Mouse (Mus musculus): ENCODE results near the gene Vstm2l.

Gene Vstm2l

DNA sequence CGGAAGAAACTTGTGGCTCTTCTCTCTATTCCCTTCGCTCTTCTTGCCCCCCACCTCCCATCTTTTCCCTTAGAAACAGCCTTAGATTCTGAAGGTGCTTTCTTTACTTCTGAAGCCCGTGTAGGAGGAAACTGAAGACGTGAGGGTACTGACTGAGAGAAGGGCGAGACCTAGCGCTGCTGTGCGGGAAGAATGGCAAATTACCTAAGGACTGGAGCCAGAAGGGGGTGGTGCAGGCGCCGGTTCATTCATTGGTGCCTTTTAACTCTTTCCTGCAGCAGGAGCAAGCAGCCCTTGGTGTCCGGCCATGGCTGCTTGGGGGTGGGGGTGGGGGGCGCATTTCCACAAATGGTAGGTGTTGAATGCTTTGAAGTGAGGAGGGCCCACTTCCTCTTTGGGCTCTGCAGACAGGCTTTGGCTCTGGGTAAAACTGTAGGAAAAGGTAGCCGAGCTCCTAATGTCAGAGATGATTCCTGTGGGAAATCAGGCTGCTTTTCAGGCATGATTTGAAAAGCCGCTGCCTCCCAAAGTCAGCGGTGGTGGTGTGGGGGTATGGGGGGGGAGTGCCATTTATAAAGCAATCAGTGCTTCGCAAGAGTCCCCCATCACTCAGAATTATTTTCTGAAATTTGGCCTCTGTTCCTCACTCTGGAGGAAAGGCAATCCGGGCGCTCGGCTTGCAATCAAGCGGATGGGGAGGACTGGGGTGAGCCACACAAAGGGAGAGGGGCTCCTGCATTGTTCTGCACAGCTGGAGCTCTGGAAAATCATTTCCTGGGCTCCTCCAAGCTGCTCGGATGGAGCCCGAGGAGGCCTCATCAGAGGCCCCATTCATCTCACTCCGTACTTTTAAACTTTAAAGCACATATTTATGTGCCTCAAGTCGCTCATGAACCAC, 60.4 kb downstream of the Vstm2l start:
- CTCF ChIA-PET: interaction anchor here (0.6 to 1.8 kb wide), 5 partner anchors 31 to 434 kb away, joined by 3 to 5 read pairs (median 3); no protein-coding TSS in a partner anchor
- POLR2A ChIA-PET: interaction anchor here in 2 of 4 experiments (0.6 to 1.8 kb wide), 4 partner anchors 14 to 34 kb away, joined by 3 to 4 read pairs (median 3); no protein-coding TSS in a partner anchor

DNA sequence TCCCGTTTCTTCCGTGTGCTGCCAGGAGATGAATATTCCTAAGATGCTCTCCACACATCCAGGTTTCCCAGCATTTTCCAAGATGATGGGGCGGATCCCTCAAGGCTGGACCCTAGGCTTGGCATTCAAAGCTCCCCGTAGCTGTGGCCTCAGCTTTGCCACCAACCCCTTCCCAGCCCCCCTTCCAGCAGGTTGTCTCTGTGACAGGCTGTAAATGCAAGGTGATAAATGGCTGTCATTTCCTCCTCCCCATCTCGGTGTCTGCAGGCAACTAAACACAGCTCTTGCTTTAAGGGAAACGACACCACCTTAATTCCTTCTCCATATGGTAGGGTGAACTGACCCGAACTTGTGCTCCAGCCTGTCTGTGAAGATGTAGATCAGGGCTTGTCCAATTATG, 61.1 kb downstream of the Vstm2l start:
- CTCF ChIA-PET: interaction anchor here in 2 of 4 experiments (0.6 to 1.1 kb wide), 2 partner anchors 228 to 365 kb away, joined by 3 read pairs; no protein-coding TSS in a partner anchor

DNA sequence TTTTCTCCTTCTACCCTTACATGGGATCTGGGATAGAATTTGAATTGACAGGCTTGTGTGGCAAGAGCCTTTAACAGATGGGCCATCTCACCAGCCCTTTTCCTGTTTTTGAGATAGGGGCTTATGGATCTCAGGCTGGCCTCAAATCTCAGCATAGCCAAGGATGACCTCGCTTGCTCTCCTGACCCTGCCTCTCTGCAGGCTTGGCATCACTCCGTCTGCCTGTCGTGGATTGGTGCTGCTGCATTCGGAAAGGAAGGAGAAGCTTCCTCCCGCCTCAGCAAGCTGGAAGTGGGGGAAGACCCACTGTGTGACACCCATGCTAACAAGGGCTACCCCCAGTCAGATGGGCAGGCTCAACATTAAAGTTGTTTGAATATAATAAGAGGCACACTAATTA, 64.8 kb downstream of the Vstm2l start:
- ChIA-PET CTCF (interaction anchor here in 2 of 4 experiments (0.6 to 1.6 kb wide), 2 partner anchors 49 to 244 kb away, joined by 3 to 4 read pairs; partner anchors contain the start of genes Rprd1b (in 1 of the 2) and Tti1 (in 1 of the 2)), POLR2A (interaction anchor here in 2 of 4 experiments (0.6 to 2.4 kb wide), 3 partner anchors 9 to 531 kb away, joined by 3 to 7 read pairs (median 5); no protein-coding TSS in a partner anchor)

More for the DNA sequence above, 61.1 kb downstream of the Vstm2l start:
- POLR2A ChIA-PET: interaction anchor here in 2 of 4 experiments (0.9 to 1.8 kb wide), 3 partner anchors 17 to 33 kb away, joined by 3 to 4 read pairs (median 3); no protein-coding TSS in a partner anchor

DNA sequence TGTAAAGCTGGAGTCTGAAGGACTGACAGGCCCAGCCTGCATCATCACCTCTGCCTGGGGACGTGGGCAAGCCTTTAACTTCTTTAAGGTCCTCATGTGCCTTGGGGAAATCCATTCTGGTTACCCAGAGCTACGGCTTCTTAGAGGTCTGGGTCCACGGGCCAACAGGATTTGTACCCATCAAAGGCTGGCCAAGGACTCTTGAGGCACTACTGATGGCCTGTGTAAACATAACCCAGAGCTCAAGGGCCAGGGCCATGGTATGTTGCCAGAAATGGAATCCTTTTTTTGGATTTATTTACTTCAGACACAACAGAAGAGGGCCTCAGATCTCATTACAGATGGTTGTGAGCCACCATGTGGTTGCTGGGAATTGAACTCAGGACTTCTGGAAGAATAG, 68.3 kb downstream of the Vstm2l start:
- POLR2A ChIA-PET: interaction anchor here in 1 of 4 experiments (1.4 kb wide), 1 partner anchor 39 kb away, joined by 4 read pairs; no protein-coding TSS in a partner anchor
- CTCF ChIA-PET: interaction anchor here in 1 of 4 experiments (0.5 kb wide), 1 partner anchor 34 kb away, joined by 4 read pairs; no protein-coding TSS in a partner anchor

DNA sequence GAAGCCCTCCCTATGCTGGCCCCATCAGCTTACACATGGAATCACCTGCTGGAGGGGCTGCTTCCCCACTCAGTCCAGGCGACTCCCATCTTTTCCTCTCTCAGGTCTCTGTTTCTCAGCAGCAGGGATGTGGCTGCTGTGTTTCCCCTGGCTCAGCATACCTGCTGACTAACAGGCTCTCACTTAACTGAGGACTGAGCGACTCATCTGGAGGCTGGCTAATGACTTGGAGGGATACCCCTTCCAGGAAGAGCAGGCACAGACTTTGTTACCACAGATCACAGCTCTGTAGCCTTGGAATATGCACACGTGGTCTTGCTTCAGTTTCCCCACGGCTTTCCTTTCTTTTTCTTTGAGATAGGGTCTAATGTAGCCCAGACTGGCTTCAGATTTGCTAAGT, 68.8 kb downstream of the Vstm2l start:
- POLR2A ChIA-PET: no interaction called here

DNA sequence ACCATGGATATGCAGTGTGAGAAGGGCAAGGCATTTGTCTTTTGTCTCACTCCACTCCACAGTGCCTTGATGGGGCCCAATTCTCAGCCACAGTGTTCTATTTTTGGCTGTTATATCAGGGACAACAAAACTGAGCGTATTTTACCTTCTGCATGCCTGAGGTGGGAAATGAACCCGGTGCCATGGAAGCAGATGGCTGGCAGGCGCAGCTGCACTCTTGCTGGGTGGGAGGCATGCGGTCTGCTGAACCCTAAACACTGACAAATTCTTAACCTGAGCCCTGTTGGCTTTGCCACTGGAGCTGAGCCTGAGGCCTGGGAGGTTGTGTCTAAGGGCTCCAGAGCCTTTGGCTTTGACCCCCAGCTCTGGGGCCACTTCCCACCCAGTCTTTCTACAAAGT, 71.2 kb downstream of the Vstm2l start:
- CTCF ChIA-PET: no interaction called here
- POLR2A ChIA-PET: no interaction called here

More for the DNA sequence above, 68.8 kb downstream of the Vstm2l start:
- CTCF ChIA-PET: interaction anchor here in 1 of 4 experiments (0.5 kb wide), 1 partner anchor 33 kb away, joined by 4 read pairs; no protein-coding TSS in a partner anchor

DNA sequence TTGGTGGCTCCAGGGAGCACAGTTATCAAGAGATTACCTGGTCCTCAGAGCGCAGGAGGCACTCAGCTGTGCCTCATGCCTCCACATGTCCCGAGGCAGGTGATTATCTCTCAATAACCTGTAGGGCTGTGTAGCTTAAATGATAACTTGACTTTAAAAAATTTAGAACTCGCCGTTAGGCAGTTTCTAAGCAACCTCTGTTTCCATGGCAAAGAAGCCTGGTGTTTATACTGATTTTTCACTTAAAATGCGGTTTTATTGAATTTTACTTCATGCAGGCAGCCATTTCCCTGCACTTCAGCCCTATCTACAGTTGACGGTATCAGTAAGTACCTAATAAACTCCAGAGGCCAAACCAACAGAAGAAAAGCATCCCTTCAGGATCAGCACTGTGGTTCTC, 71.8 kb downstream of the Vstm2l start:
- POLR2A ChIA-PET: no interaction called here
- CTCF ChIA-PET: no interaction called here

DNA sequence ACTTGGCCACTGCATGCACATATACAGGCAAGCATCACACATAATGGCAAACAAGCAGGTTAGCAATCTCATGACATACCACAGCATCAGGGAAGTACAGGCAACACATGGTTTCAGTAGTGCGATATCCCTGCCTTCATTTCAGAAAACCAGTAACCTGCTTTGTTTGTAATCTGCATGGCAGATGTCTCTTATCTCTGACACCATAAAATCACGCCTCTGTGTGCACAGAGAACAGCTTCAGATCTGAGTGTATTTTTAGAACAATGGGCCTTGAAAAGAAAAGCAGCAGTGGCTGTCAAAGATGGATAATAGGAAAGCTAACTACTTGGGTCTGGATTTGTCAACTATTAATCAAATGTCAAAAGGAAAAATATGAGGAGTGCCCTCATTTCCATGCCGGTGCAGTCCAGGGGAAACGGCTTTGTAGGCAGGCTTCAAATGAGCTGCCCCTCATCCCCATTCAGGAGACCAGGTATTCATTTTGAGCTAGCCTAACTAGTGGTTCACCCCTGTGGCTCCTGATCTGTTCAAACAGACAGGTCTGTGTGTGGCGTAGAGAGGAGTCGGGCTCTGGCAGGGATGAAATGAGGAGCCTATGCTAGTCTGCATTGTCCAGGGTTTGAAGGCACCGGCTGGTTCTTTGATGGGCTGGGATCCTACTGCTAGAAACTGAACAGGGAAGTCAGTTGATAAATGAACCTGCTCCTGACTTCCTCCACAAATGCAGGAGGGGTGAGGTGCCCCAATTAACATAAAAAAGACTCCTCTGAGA, 74.2 kb downstream of the Vstm2l start:
- CTCF ChIA-PET: interaction anchor here in 3 of 4 experiments (0.6 to 2.9 kb wide), 6 partner anchors 20 to 385 kb away, joined by 3 to 12 read pairs (median 6); partner anchors contain the start of gene Vstm2l (in 2 of the 3)
- POLR2A ChIA-PET: interaction anchor here in 1 of 4 experiments (0.6 to 1.7 kb wide), 3 partner anchors 14 to 242 kb away, joined by 3 to 4 read pairs (median 3); no protein-coding TSS in a partner anchor

DNA sequence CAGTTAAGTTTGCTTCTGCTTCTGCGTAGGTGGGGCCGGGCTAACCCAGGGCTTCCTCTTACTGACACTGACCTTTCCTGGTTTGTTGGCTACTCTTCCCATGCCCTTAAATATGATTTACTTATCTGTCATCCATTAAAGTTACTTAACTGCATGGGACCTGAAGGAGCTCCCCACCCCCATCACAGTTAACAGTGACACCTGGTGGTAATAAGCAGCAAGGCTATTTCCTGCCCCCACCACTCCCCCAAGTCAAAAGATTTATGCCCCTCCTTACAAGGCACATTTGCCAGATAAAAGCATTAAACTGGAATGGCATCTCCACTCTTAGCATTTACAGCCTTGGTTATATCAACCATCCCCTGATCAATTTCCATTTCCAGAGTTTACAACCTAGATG, 75.5 kb downstream of the Vstm2l start:
- POLR2A ChIA-PET: interaction anchor here in 2 of 4 experiments (1.1 to 1.7 kb wide), 3 partner anchors 9 to 243 kb away, joined by 3 to 4 read pairs (median 3); no protein-coding TSS in a partner anchor
- CTCF ChIA-PET: interaction anchor here in 3 of 4 experiments (0.5 to 2.9 kb wide), 13 partner anchors 9 to 357 kb away, joined by 3 to 12 read pairs (median 3); partner anchors contain the start of gene Vstm2l (in 1 of the 3)

DNA sequence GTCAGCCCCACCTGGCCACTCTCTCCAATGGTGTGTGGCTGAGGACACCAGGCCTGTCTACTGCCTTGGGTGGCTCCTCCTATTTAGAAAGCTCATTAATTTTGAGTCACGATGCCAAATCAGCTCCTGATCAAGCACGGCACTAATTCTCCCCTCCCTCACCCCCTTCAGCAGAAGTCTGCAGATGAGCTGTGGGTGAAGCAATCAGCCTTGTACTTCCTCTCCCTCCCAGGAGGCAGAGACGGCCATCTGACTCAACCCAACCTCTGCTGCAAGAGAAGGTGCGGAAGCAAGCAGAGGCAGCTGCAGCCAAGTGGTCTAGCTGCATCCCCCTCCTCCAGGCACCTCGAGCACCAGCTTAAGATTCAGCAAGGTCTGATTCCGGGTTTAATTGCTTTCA, 76.6 kb downstream of the Vstm2l start:
- ChIA-PET POLR2A (interaction anchor here in 2 of 4 experiments (0.5 to 1.6 kb wide), 5 partner anchors 10 to 430 kb away, joined by 3 to 4 read pairs (median 3); no protein-coding TSS in a partner anchor), CTCF (interaction anchor here in 2 of 4 experiments (0.5 to 2.9 kb wide), 7 partner anchors 9 to 955 kb away, joined by 3 to 12 read pairs (median 4); no protein-coding TSS in a partner anchor)

DNA sequence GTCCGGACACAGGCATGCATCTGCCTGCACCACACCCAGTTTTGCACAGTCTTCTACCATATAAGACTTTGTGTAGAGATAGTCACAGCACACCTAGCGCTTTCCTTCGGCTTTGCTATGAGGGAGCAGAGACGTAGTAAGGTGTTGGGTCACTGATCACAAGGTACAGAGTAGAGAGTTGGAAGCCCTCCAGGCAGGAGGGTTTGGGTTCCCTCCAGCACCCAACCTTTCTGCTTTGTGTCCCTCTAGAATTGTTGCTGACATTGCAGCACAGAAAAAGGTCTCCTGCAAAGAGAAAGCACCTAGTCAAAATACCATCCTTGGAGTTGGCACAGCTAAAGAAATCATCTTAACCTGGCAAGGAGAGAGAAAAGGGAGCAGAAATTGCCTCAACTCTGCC, 78.0 kb downstream of the Vstm2l start:
- ChIA-PET POLR2A (interaction anchor here in 1 of 4 experiments (1.0 to 1.3 kb wide), 2 partner anchors 12 to 17 kb away, joined by 3 read pairs; no protein-coding TSS in a partner anchor), CTCF (no interaction called here)
